Mouse (Mus musculus): ENCODE data around the gene Thoc5. TPM values are rescaled to one million over a fixed set of nuclear protein-coding genes. Genes with fewer than 3 reads are reported as not detected.

Gene Thoc5
- 10 to 100 TPM; 58.1 to 61.4 TPM for total RNA-seq (2021)

DNA sequence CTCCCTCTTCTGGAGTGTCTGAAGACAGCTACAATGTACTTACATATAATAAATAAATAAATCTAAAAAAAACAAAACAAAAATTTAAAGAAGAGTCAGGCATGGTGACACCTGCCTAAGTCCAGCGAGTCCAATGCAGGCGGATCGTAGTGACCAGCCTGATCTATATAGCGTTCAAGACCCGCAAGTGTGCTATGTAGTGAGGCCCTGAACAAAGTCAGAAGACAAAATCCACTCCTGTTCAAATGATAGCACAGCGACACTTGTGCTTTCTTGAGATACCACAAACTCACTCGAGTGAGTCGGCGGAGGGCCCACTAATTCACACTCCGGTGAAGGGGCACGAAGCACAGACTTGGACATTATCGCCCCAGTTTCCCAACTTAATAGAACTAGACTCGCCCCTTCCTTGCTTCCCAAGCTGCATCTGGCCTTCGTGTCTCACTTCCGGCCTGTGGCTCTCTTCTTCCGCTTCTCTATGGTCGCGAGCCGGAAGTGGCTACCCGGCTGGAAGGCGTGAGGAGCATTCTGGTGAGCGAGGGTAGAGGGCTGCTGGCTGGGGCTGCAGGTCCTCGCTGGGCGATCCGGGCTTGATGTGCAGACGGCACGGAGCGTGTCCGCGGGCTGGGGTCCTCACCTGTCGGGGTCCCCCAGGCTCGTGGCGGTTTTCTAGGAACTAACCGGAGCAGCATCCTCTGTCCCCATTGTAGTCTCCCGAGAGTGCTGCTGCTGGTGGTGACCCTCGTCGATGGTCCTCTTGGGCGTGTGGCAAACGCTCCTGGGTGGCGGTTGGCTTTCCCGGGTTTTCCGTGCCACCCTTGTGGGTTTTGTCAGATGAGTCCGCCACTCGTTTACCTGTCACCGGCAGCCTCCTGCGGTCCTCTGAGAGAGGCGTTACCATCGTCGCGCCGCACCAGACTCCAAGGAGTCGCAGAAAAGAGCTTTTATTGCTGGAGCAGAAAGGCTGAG is at the start of gene Thoc5:
TSS of gene Thoc5 (plus strand) at position 473 of the 969 bp plus-strand sequence.
- intact Hi-C loops (cut with DNase I): no loop called here
- peak; percentile 79 for DNase-seq

DNA sequence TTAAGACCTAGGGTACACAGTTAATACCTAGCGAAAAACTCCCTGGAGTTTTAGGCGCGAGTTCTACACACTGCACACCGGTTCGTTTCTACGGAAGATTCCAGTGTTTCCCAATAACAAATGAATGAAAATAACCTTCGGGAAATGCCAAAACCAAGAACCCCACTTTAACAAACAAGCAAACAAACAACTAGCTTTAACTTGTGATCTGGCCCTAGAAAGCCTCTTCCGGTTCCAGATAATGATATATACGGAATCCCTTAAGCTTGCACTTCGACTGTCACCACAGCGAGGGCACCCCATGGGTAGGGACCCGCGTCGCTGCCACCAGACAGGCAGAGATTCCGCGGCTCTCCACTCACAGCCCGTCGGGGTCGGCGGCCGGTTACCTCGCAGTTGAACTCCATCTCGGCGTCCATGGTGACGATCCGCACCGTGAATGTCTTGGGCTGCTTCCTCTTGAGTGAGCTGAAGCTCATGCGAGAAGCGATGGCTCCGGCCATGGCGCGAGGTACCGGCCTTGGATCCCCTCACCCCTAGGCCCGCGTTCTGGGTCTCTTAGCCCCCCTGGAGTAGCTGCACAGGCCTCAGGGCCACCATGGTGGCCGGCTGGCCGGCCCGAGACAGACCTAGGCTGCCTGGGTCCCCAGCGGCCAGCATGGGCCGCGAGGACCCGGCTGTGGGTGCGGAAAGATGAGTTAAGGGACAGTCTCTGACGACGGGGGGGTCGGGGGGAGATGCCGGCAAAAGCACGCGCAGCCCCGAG is 46.5 kb upstream of the Thoc5 start:
- peak; percentile 39 for DNase-seq
- intact Hi-C loops (cut with DNase I): no loop called here

DNA sequence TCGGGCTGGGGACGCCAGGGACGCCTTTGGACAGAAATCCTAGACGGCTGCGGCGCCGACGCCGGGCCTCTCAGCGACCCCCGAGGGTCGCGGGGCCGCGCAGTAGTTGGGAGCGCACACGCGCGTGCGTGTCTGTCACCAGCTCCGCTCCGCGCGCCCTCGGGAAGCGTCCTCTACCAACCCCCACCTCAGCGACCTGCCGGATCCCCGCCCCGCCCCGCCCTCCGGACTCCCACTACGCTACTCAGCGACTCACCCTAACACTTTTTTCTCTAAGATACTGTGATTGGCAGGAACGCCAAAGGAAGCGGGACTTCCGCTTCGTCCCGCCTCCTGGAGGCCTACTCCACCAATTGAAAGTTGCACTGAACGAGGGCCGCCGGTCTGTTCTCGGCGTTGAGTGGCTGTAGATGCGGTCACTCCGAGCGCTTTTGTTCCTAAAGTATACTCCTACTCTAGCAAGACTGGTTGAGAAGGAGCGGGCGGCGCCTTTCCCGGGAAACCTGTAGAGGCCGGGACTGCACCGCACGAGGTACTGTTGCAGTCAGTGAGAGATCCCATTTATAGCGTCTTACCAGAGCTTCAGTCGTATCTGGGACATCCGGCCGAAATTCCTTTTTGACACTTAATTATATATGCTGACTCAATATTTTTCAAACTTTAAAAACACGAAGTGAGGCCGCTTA is 45.7 kb upstream of the Thoc5 start, which contains the start of gene Nf2:
TSS of gene Nf2 (minus strand) at position 279 of the 686 bp plus-strand sequence.
- intact Hi-C loops (cut with DNase I): no loop called here
- DNase-seq: peak; percentile 97

DNA sequence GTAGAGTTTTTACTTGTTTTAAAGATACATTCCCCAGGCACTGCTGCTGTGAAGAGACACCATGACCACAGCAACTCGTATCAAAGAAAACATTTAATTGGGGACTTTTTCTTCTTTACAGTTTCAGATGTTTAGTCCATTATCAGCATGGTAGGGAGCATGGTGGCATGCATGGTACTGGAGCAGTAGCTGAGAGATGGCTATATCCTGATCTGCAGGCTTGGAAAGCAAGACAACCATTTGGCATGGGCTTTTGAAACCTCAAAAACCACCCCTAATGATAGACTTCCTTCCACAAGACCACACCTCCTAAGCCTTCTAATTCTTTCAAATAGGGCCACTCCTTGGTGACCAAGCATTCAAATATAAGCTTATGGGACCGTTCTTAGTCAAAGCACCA is 44.7 kb upstream of the Thoc5 start:
- no peak for DNase-seq
- intact Hi-C loops (cut with DNase I): no loop called here

DNA sequence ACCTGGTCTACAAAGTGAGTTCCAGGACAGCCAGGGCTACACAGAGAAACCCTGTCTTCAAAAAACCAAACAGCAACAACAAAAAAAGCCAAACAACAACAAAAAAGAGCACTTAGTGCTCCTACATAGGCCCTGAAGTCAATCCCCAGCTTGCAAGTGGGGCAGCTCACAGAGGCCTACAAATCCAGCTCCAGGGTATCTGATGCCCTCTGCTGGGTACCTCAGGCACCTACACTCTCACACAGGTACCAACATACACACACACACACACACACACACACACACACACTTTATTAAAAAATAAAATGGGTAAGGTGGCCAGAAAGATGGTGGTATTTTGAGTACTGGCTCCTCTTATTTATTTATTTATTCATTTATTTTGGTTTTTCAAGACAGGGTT is 42.1 kb upstream of the Thoc5 start:
- no peak for DNase-seq
- intact Hi-C loops (cut with DNase I): no loop called here

DNA sequence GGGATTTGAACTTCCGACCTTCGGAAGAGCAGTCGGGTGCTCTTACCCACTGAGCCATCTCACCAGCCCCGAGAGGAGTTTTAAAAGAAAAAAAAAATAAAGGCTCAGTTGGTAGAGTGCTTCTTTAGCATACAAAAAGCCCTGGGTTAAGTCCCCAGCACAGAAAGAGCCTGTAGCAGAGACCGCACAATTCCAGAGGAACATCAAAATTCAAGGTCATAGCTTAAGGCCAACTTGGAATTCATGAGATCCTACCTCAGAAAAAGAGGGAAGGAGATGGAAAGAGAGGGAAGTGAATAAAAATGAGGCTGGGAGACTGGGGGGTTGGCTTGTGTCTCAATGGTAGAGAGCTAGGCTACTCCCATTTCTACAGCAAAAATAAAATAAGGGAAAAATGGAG is 40.9 kb upstream of the Thoc5 start:
- intact Hi-C loops (cut with DNase I): no loop called here
- no peak for DNase-seq

DNA sequence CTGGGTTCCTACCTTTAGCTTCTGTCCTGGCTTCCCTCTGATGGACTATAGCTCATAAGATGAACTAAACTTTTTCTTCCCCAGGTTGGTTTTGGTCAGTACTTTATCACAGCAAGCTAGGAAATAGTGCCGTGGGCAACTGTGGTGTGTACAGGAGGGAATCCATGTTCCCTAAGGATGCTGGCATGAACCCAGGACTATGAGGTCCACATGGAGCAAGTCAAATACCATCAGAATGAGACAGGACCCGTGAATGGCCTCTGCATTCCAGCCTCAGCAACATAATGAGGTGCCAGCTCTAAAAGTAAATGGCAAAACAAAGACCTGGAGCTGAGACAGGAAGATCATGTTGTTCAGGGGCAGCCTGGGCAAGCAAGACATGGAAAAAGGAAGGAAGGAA is 36.7 kb upstream of the Thoc5 start:
- DNase-seq: no peak
- intact Hi-C loops (cut with DNase I): no loop called here

DNA sequence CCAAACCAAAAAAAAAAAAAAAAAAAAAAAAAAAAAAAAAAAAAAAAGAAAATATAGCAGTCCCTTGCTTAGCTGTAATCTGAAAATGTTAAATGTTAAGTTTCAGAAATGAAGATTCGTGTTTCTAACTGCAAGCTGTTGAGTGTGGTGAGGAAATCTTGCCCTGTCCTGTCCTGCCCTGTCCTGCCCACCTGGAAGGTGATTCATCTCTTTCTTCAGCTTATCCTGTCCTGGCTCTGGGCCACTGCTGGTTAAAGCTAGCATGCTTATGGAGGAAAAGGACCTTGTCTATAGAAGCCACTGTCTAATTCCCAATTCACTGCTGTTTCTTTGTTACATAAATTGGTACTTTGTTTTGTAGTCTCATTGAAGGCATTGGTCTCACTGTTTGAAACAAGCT is 34.1 kb upstream of the Thoc5 start:
- no peak for DNase-seq
- intact Hi-C loops (cut with DNase I): loop anchor here (10.0 kb wide), 2 partner anchors 416 to 596 kb away; partner anchors contain the start of gene Hormad2

DNA sequence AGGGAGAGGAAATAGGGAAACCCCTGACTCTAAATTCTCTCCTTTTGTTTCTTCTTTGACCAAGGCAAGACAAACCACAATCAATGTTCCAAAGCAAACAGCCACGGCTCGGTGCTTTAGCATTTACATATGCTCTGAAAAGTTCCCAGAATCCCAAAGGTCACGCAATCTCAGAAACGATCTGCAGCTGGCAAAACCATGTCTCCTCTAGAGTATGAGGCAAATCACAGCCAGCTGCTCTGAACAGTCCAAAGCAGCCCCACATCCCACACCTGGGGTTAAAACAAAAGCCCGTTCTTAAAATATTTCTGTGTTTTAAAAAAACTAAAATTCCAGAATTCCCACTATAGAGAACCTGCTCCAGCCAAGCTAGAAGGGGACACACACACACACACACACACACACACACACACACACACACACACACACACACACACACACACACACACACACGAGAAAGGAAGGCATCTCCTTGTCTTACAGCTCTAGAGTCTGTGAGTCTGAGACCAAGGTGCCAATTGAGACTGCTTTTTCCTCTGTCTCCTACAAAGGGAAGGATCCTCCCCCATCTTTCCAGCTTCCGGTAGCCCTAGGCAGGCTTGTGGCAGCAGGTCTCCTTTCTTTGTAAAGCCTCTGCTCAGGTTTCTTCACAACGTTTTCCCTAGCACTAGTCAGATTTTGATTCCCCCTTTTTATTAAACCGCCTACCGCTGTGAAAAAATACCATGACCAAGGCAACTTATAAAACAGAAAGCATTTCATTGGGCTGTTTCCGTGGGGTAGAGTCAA is 33.1 kb upstream of the Thoc5 start:
- intact Hi-C loops (cut with DNase I): loop anchor here (10.0 kb wide), 2 partner anchors 417 to 597 kb away; partner anchors contain the start of gene Hormad2
- no peak for DNase-seq

DNA sequence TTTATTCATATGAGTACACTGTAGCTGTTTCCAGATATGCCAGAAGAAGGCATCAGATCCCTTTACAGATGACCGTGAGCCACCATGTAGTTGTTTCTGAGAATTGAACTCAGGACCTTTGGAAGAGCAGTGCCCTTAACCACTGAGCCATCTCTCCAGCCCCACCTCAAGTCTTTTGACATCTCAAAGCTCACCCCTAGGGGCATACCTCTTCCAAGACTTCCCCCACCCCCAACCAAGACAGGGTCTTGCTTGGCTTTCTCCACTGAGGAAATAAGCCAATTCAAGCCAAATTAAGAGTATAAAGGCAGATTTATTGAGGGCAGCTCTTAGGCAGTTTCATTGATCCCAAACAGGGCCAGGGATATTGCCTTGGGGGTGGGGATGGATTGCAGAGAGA is 32.4 kb upstream of the Thoc5 start:
- intact Hi-C loops (cut with DNase I): loop anchor here (10.0 kb wide), 2 partner anchors 418 to 598 kb away; partner anchors contain the start of gene Hormad2
- DNase-seq: no peak

DNA sequence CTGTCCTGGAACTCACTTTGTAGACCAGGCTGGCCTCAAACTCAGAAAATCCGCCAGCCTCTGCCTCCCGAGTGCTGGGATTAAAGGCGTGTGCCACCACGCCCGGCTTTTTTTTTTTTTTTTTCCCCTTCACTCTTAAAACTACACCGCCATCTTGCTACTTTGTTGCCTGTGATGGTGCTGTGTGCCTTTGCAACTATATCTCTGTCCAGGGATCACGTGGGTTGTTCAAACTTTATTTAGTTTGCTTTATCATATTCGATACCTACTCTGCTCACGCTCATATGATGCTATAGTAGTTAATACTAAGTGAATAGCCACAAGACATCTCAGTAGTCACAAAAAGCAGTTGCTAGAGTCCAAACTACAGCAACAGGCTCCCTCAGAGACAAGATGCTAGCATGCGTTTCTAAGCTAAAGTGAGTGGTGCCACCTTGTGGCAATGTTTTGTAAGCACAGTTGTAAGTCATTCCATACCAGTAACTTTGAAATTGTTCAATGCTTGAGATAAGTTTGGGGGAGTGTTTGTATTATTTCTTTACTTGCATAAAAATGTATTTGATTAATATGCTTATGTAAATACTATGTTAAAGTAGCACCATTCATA is 29.4 kb upstream of the Thoc5 start:
- DNase-seq: peak; percentile 61
- intact Hi-C loops (cut with DNase I): loop anchor here (10.0 kb wide), 2 partner anchors 421 to 601 kb away; partner anchors contain the start of gene Hormad2

DNA sequence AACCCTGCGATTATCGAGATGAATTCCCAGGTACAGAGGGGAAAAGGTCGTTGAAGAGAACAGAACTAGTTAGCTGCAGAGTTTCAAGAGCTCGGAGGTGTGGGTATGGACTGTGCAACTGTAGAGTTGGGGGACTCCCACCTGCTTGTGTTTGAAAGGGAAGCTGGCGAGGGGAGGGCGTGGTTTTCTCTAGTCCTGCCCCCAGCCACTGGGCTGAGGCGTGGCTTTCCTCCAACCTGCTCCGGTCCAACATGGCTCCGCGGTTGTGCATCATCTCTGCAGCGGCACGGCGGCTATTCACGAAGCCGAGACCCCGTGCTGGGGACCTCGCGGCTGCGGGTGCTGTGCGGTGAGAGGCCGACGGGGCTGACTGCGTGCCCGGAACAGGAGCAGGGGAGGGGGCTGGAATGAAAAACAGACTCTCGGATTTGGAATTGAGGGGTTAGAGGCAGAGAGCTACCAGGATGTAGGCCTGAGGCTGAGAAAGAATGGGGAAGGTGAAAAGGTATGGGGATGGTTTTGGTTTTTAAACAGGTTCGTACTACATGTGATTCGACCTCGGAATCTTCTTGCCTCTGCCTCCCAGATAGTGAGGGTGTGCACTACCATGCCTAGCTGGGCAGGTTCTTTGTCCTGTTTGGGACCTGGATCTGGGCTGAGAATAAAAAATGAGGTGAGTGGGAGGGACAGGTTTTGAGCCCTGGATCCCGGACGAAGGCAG is 21.2 kb upstream of the Thoc5 start, which contains the start of gene Nipsnap1:
TSS of gene Nipsnap1 (plus strand) at position 197 of the 721 bp plus-strand sequence.
- intact Hi-C loops (cut with DNase I): no loop called here
- DNase-seq: peak; percentile 83

DNA sequence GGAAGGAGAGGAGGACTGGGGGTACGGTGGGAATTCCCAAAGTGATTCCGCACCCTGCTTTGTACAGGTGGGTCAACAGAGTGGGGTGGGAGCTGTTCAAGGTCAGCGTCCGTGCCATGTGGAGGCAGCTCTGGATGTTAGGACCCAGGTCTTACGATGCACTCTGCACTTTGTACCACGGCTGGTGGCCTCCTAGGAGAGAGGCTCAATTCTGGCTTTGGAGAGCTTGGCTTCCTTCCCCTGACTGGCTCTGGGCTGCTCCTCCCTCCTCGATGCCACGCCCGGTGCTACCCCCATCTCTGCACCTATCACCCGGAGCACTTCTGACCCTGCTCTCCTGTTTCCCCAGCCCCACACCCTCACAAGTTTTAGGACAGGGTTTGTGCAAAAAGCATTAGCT is 20.6 kb upstream of the Thoc5 start:
- intact Hi-C loops (cut with DNase I): no loop called here
- no peak for DNase-seq

DNA sequence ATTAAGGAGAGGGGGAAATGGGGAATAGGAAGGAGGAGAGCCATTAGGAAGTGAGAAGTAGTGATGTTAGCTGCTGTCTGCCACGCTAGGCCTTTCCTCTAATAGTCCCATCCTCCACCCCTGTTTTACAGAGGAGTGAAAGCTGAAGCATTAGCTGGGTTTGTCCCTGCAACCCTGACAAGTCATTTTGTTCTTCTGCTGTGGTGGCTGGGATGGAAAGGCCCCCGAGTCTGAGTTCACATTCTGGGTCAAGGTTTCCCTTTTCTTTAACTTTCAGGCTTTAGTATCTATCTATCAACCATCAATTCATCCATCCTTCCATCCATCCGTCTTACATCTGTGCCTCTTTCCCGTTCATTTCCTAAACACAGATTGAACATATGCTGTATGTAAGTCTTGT is 14.0 kb upstream of the Thoc5 start:
- DNase-seq: no peak
- intact Hi-C loops (cut with DNase I): no loop called here

DNA sequence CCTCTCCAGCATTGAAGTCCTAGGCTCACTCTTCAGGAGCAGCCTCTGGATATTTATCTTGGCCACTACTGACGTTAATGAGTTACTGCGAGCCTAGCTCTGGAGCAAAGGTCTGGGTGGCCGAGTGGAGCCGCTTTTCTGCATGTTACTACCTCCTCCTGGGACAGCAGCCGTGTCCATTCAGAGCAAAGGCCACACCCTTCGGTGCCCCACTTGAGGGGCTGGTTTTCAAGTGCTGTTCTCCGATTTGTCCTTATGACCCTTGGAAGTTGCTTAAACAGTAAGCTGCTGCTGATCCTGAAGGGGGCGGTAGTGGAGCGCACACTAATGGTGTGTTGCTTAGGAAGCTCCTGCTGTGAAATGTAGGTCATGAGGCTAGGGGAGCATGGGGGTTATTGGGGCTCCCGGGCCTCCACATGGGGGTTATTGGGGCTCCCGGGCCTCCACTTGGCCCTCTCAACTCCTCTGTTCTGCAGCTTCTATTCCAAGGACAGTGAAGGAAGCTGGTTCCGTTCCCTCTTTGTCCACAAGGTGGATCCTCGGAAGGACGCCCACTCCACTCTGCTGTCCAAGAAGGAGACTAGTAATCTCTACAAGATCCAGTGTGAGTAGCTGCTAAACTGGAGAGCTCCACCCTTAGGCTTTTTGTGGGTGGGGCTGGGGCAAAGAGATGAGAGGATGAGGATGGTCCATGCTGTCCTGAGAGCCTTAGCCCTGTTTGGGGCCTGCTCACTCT is 12.1 kb upstream of the Thoc5 start:
- intact Hi-C loops (cut with DNase I): no loop called here
- no peak for DNase-seq

DNA sequence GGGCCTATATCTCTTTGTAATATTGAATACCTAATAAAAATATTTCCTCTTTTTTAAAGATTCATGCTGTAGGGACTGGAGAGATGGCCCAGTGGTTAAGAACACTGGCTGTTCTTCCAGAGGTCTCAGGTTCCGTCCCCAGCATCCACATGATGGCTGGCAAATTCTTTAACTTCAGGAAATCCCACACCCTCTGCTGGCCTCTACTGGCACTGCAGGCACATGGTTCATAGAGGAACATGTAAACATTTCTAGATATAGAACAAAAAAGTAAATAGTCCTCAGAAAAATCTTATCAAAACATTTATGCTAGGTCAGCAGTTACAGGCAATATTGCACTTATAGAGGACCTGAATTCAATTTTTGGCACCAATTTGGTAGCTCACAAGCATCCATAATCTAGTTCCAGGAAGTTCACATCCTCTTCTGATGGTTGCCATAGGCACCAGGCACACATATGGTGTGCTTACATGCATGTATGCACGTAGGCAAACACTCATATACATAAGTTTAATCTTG is 9.7 kb upstream of the Thoc5 start:
- peak; percentile 58 for DNase-seq
- intact Hi-C loops (cut with DNase I): no loop called here

DNA sequence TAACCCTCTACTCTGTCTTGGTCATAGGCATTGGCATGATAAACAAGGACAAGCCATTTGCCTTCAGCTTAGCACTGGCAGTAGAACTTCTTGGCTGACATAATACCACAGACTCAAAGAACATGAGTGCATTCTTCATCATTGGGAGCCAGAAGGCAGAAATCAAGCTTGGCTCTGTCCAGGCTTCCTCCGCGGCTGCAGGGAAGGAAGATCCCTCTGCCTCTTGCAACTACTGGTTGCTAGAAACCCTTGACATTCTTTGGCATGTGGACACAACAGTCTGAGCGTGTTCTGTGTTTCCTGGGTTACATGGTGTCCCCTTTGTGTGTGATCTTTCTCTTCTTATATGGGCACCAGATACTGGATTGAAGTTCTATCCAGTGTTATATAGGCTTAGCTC is 8.1 kb upstream of the Thoc5 start:
- no peak for DNase-seq
- intact Hi-C loops (cut with DNase I): no loop called here

DNA sequence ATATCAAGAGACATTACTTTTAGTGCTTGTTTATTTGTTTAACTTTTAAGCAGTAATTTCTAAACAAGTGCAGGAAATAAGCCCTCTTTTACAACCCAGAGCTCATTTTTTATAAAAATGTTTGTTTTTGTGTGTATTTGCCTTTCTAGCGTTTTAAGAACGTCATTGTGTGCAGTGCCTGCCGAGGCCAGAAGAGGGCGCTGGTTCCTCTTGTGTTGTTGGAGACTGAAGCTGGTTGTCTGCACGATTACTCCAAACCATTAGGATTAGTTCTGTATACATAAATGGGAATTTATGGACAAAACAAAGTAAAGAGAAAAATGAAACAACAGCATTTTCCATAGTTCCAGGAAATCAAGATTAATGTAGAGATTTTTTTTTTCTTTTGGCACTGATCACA is 5.3 kb downstream of the Thoc5 start:
- intact Hi-C loops (cut with DNase I): no loop called here

More for the DNA sequence above, 5.3 kb downstream of the Thoc5 start:
- DNase-seq: no peak

All from left cerebral cortex, postnatal 4 days (tissue).